Mouse (Mus musculus): ENCODE data around the gene Tulp3. TPM values are rescaled to one million over a fixed set of nuclear protein-coding genes. Genes with fewer than 3 reads are reported as not detected.
"Not testable (repeated sequence)": the region's sequence is repeated elsewhere in the genome, so short reads cannot be mapped to it uniquely, and the experiment has no call there.

The Tulp3 gene
- polyA plus RNA-seq, 1 experiment from 2014 or later: 11.3 TPM

- H3K27me3 ChIP-seq (replicated peaks; ENCODE audit: control insufficient read depth, insufficient read depth, low read length): peaks cover 13% of the 10 kb centered on the region; the same call in 1 of the 2 replicates
- H3K9me3 ChIP-seq (ENCODE audit: control insufficient read depth, low read length); H3K4me2 ChIP-seq (ENCODE audit: low read depth, low read length); H3K36me3 ChIP-seq (ENCODE audit: control insufficient read depth, insufficient read depth, low read length); ATAC-seq; H3K27ac ChIP-seq (ENCODE audit: low read length); H3K4me1 ChIP-seq (ENCODE audit: control insufficient read depth, insufficient read depth, low read length); H3K9ac ChIP-seq (ENCODE audit: low read depth, low read length); H3K4me3 ChIP-seq (ENCODE audit: low read length): not testable (repeated sequence)
- WGBS: 79% methylated on average over 3 of the region's 3 CpGs
Measured at GRCm38 (mm10) chr6:128302640-128303039, 53.0 kb downstream of the Tulp3 start.

GRCm38 (mm10) chr6:128301891-128302290, 53.8 kb downstream of the Tulp3 start:
- no peak overlapping the region for H3K4me2 ChIP-seq (ENCODE audit: low read depth, low read length)
- WGBS: 83% methylated on average over 3 of the region's 3 CpGs

GRCm38 (mm10) chr6:128301458-128301857, 54.2 kb downstream of the Tulp3 start:
- no peak for ATAC-seq
- Histone ChIP-seq H3K27ac (ENCODE audit: low read length) (no peak overlapping the region), H3K4me1 (ENCODE audit: control insufficient read depth, insufficient read depth, low read length) (peaks cover 13% of the 10 kb centered on the region), H3K4me2 (ENCODE audit: low read depth, low read length) (peak overlapping the region; percentile 97), H3K27me3 (replicated peaks; ENCODE audit: control insufficient read depth, insufficient read depth, low read length) (peaks cover 13% of the 10 kb centered on the region; the same call in 1 of the 2 replicates), H3K36me3 (ENCODE audit: control insufficient read depth, insufficient read depth, low read length) (no peaks in the 10 kb centered on the region), H3K9me3 (ENCODE audit: control insufficient read depth, low read length) (peaks cover 5% of the 10 kb centered on the region; the same call in 1 of the 2 replicates), H3K9ac (ENCODE audit: low read depth, low read length) (0 out of 2 replicates have a peak overlapping the region, but pooled peaks have one; percentile 75), H3K4me3 (ENCODE audit: low read length) (peak overlapping the region; percentile 73)
- 29% methylated on average over 11 of the region's 11 CpGs for WGBS

More at GRCm38 (mm10) chr6:128301891-128302290, 53.8 kb downstream of the Tulp3 start:
- peaks cover 5% of the 10 kb centered on the region; the same call in 1 of the 2 replicates for H3K9me3 ChIP-seq (ENCODE audit: control insufficient read depth, low read length)
- no peak overlapping the region for H3K9ac ChIP-seq (ENCODE audit: low read depth, low read length)
- H3K27ac ChIP-seq (ENCODE audit: low read length): no peak overlapping the region
- no peak for ATAC-seq
- H3K27me3 ChIP-seq (replicated peaks; ENCODE audit: control insufficient read depth, insufficient read depth, low read length): peaks cover 13% of the 10 kb centered on the region; the same call in 1 of the 2 replicates
- peaks cover 9% of the 10 kb centered on the region for H3K4me1 ChIP-seq (ENCODE audit: control insufficient read depth, insufficient read depth, low read length)
- H3K36me3 ChIP-seq (ENCODE audit: control insufficient read depth, insufficient read depth, low read length): no peaks in the 10 kb centered on the region
- no peak overlapping the region for H3K4me3 ChIP-seq (ENCODE audit: low read length)

GRCm38 (mm10) chr6:128300134-128301001, 55.3 kb downstream of the Tulp3 start, which contains the start of gene Tead4:
Gene Tead4, minus strand, starts transcription at chr6:128300823.
- Histone ChIP-seq H3K36me3 (ENCODE audit: control insufficient read depth, insufficient read depth, low read length) (no peaks in the 10 kb centered on the region), H3K9me3 (ENCODE audit: control insufficient read depth, low read length) (peaks cover 5% of the 10 kb centered on the region; the same call in 1 of the 2 replicates), H3K27me3 (replicated peaks; ENCODE audit: control insufficient read depth, insufficient read depth, low read length) (peaks cover 13% of the 10 kb centered on the region; the same call in 1 of the 2 replicates), H3K27ac (ENCODE audit: low read length) (peak within 1 kb of the TSS; percentile 60), H3K4me3 (ENCODE audit: low read length) (peak within 1 kb of the TSS; percentile 73), H3K4me1 (ENCODE audit: control insufficient read depth, insufficient read depth, low read length) (peaks cover 20% of the 10 kb centered on the region), H3K9ac (ENCODE audit: low read depth, low read length) (peak within 1 kb of the TSS; percentile 75), H3K4me2 (ENCODE audit: low read depth, low read length) (peak within 1 kb of the TSS; percentile 97)
- WGBS: 0% methylated on average over 76 of the region's 81 CpGs
- peak; percentile 94 for ATAC-seq

- Histone ChIP-seq H3K4me1 (ENCODE audit: control insufficient read depth, insufficient read depth, low read length) (peaks cover 20% of the 10 kb centered on the region), H3K27me3 (replicated peaks; ENCODE audit: control insufficient read depth, insufficient read depth, low read length) (peaks cover 13% of the 10 kb centered on the region; the same call in 1 of the 2 replicates), H3K4me2 (ENCODE audit: low read depth, low read length) (peak overlapping the region; percentile 97), H3K4me3 (ENCODE audit: low read length) (peak overlapping the region; percentile 73), H3K27ac (ENCODE audit: low read length) (peak overlapping the region; percentile 50; the same call in 1 of the 2 replicates), H3K9me3 (ENCODE audit: control insufficient read depth, low read length) (peaks cover 5% of the 10 kb centered on the region; the same call in 1 of the 2 replicates), H3K9ac (ENCODE audit: low read depth, low read length) (peak overlapping the region; percentile 75), H3K36me3 (ENCODE audit: control insufficient read depth, insufficient read depth, low read length) (no peaks in the 10 kb centered on the region)
- peak; percentile 30; the same call in 1 of the 2 replicates for ATAC-seq
- WGBS: 2% methylated on average over 25 of the region's 25 CpGs
Measured at GRCm38 (mm10) chr6:128299292-128300133, 56.1 kb downstream of the Tulp3 start.

- Histone ChIP-seq H3K36me3 (ENCODE audit: control insufficient read depth, insufficient read depth, low read length) (no peaks in the 10 kb centered on the region), H3K9ac (ENCODE audit: low read depth, low read length) (no peak overlapping the region), H3K9me3 (ENCODE audit: control insufficient read depth, low read length) (peaks cover 5% of the 10 kb centered on the region; the same call in 1 of the 2 replicates), H3K4me2 (ENCODE audit: low read depth, low read length) (no peak overlapping the region), H3K27ac (ENCODE audit: low read length) (no peak overlapping the region), H3K4me1 (ENCODE audit: control insufficient read depth, insufficient read depth, low read length) (peaks cover 20% of the 10 kb centered on the region), H3K4me3 (ENCODE audit: low read length) (no peak overlapping the region), H3K27me3 (replicated peaks; ENCODE audit: control insufficient read depth, insufficient read depth, low read length) (peaks cover 13% of the 10 kb centered on the region; the same call in 1 of the 2 replicates)
- 48% methylated on average over 7 of the region's 7 CpGs for WGBS
- ATAC-seq: no peak
Measured at GRCm38 (mm10) chr6:128298246-128298645, 57.4 kb downstream of the Tulp3 start.

GRCm38 (mm10) chr6:128296750-128297393, 58.8 kb downstream of the Tulp3 start:
- 43% methylated on average over 11 of the region's 11 CpGs for WGBS
- H3K4me3 ChIP-seq (ENCODE audit: low read length): no peak overlapping the region
- peaks cover 13% of the 10 kb centered on the region; the same call in 1 of the 2 replicates for H3K27me3 ChIP-seq (replicated peaks; ENCODE audit: control insufficient read depth, insufficient read depth, low read length)
- peaks cover 20% of the 10 kb centered on the region for H3K4me1 ChIP-seq (ENCODE audit: control insufficient read depth, insufficient read depth, low read length)
- H3K4me2 ChIP-seq (ENCODE audit: low read depth, low read length): no peak overlapping the region
- no peaks in the 10 kb centered on the region for H3K36me3 ChIP-seq (ENCODE audit: control insufficient read depth, insufficient read depth, low read length)
- H3K9ac ChIP-seq (ENCODE audit: low read depth, low read length): no peak overlapping the region
- ATAC-seq: no peak
- no peak overlapping the region for H3K27ac ChIP-seq (ENCODE audit: low read length)
- H3K9me3 ChIP-seq (ENCODE audit: control insufficient read depth, low read length): no peaks in the 10 kb centered on the region

GRCm38 (mm10) chr6:128295876-128296749, 59.5 kb downstream of the Tulp3 start:
- peaks cover 20% of the 10 kb centered on the region for H3K4me1 ChIP-seq (ENCODE audit: control insufficient read depth, insufficient read depth, low read length)
- WGBS: 30% methylated on average over 6 of the region's 6 CpGs
- H3K27ac ChIP-seq (ENCODE audit: low read length): peak overlapping the region; percentile 15
- H3K4me2 ChIP-seq (ENCODE audit: low read depth, low read length): no peak overlapping the region
- H3K27me3 ChIP-seq (replicated peaks; ENCODE audit: control insufficient read depth, insufficient read depth, low read length): peaks cover 13% of the 10 kb centered on the region; the same call in 1 of the 2 replicates
- no peak overlapping the region for H3K4me3 ChIP-seq (ENCODE audit: low read length)
- no peaks in the 10 kb centered on the region for H3K36me3 ChIP-seq (ENCODE audit: control insufficient read depth, insufficient read depth, low read length)
- ATAC-seq: peak; percentile 15; the same call in 1 of the 2 replicates
- no peaks in the 10 kb centered on the region for H3K9me3 ChIP-seq (ENCODE audit: control insufficient read depth, low read length)
- no peak overlapping the region for H3K9ac ChIP-seq (ENCODE audit: low read depth, low read length)

All from intestine, embryonic 16.5 days (tissue).